Mouse (Mus musculus) liver, postnatal 0 days (tissue): ENCODE results near the gene Nt5dc3.

Source experiments
- CTCF ChIP-seq: sonication (generic); IDR thresholded peaks from 2 replicates; pipeline ENCODE4 v1.5.1; 2016; ENCODE audit warnings: antibody characterized with exemption, low read depth
- EP300 ChIP-seq: IDR thresholded peaks from 2 replicates; pipeline ENCODE4 v1.6.1; 2016; ENCODE audit warnings: antibody characterized with exemption, low read depth, mild to moderate bottlenecking

DNA sequence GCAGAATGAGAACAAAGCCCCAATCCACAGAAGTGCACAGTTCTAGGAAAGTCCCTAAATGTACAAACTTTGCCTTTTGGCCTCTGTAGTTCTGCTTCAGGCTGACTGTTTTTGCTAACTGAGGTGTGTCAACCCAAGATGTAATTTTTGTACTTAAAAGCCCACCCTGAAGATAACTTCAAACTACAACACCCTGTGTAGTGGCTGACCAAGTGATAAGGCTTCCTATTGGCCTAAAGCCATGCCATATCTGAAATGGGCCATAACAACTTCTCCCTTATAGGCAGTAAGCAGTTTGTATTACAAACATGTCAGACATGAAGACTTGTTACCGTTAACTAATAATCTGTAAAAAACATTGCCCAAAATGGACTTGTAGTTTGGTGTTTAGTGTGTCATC lies 21.1 kb upstream of the Nt5dc3 start:
- TF ChIP-seq EP300 (no peak), CTCF (no peak)
